Mouse (Mus musculus): Measurements from ENCODE around the gene Clpp.

The Clpp gene

DNA sequence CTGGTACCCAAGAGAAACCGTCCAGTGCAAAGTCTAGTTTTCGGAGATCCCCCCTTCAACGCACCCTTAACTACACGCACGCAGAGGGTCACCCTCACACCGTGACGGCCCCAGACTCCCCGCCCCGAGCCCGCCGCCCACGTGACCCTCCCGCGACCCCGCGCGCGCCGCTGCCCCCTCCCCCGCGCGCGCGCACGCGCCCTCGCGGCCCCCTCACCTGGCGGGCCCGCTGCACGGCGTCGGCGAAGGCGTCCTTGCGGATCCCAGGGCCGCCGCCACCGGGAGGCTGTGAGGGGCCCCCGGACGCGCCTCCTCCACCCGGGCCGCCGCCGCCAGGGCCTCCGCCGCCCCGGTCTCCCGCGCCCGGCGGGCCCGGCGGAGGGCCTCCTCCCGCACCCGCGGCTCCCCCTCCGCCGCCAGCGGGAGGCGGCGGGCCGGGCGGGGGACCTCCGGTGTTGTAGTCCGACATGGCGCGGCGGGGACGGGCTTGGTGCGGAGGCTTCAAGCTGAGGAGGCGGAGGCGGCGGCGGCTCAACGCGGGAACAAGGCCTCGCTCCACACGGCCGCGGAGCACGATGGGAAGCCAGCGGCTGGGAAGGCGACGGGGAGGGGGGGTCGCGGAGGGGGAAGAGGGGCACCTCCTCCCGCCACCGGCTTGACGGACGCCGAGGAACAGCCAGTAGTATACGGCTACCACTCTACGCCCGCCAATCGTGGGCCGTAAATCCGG lies 41.0 kb downstream of the Clpp start, which contains the start of gene Khsrp:
Gene Khsrp, minus strand, starts transcription at position 592 of the 730 bp plus-strand sequence.
- no peak for DNase-seq (ENCODE audit: low read depth, low spot score)

DNA sequence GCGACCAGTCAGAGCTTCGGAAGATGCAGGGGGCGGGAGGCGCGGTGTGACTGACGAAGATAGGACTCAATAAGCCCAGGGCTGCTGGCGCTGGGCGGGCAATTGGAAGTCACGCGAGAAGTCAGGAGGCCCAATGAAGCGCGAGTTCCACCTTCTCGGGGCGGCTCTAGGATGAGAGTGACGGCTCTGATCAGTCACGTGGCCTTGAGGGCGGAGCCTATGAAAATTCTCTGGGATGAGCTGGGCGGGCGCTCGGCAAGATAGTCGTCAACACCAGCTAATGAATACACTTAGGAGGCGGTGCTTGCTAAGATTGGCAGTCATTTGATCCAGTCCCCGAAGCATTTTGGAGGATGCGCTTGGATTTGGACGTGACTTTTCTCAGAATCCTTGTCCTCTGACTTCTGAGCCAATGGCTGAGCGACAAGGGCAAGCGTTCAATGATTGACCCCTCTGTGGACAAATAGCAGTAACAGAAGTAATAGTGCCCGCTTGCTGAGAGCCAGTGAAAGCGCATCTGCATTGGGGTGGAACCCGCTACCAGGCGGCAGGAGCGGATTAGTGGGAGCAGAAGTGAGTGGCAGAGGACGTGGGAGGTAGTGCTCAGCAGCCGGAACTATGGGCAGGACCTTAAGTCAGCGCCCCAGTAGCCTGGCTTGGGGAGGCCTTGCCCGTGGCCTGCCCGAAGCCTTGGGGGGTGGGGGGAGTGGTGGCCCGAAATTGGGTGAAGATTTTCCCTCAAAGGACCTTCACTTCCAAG lies 41.7 kb downstream of the Clpp start:
- DNase-seq (ENCODE audit: low read depth, low spot score), result peak; percentile 100

DNA sequence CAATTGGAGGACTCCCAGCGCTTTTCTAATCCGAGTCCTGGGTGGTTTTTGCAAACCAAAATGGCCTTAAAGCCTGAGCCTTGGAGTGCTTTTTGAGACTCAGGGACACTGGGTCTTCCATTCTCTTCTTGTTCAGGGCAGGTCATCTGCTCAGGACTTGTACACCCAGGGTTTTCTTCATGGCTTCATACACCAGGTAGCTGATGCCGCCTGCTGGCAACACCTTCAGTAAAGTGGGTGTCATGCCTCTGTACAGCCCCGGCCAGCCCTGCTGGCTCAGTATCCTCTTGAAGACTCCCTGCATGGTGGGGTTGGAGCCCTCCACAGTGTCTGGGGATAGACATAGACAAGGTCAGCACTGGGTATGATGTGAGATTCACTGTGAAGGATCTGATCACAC lies 42.7 kb downstream of the Clpp start:
- no peak for DNase-seq (ENCODE audit: low read depth, low spot score)

DNA sequence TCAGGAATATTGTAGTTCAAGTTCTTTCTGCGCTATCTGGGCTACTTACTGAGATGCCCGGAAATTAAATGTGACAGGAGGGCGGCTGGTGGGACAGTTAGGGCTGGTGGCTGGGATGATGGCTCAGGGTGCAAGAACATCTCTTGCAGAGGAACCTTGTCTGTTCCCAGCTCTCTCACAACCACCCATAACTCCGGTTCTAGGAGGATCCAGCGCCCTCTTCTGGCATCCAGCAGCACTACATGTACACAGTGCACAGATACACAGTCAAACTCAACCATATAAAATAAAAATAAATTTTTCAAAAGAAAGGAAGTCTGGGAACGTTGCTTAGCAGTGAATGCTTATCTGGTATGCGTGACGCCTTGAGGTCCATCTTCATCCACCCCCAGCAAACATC lies 48.9 kb downstream of the Clpp start:
- DNase-seq (ENCODE audit: low read depth, low spot score), result no peak

DNA sequence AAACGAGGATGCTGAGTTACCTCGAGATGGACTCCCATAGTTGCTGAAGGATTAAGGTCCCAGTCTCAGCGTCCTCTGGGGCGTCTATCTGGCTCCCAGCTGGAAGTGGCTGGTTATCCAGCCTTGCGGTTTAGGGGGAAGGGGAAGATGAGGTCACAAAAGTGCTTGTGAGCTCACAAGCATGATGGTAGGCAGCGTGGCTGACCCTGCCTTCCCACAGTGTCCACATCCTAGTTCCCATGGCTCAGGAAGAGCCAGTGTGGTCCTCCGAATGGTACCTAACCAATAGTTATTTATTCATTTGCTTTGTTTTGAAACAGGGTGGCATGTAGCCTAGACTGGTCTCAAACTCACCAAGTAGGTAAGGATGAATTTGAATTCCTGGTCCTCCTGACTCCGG lies 51.4 kb downstream of the Clpp start, which contains the start of gene Slc25a41:
Gene Slc25a41, minus strand, starts transcription at position 101 of the 400 bp plus-strand sequence.
- no peak for DNase-seq (ENCODE audit: low read depth, low spot score)
